Mouse (Mus musculus): ENCODE data around the gene Ccdc185. TPM values are rescaled to one million over a fixed set of nuclear protein-coding genes. Genes with fewer than 3 reads are reported as not detected.

The Ccdc185 gene
- polyA plus RNA-seq, 1 experiment from 2014 or later, result not detected

DNA sequence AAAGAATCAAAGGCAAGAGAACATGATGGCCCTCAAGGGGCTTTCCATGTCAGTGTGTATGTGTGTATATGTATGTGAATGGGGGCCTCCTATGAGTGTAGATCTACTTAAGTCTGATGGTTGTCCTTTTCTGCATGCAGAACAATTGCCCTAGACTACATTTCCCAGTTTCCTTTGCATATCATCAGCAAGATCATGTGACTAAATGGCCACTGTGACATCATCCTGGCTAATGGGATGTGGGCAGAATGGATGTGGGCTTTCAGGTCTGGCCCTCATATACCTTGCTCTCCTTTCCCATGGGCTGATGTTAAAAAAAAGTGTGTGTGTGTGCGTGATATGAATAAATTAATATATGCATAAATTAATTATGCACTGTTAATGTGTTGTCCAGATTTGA is 9.8 kb upstream of the Ccdc185 start:
- Histone ChIP-seq H3K9me3 (ENCODE audit: control insufficient read depth, low read length) (no peaks in the 10 kb centered on the region), H3K9ac (ENCODE audit: low read depth, low read length) (no peak overlapping the region), H3K27me3 (replicated peaks; ENCODE audit: control insufficient read depth, insufficient read depth, low read length) (no peaks in the 10 kb centered on the region), H3K36me3 (ENCODE audit: control insufficient read depth, insufficient read depth, low read length) (no peaks in the 10 kb centered on the region), H3K4me2 (ENCODE audit: low read length) (no peak overlapping the region), H3K27ac (ENCODE audit: low read depth, low read length) (no peak overlapping the region), H3K4me3 (ENCODE audit: low read length) (no peak overlapping the region), H3K4me1 (ENCODE audit: control insufficient read depth, insufficient read depth, low read depth, low read length) (no peaks in the 10 kb centered on the region; the same call in 1 of the 2 replicates)
- WGBS, result 94% methylated on average over 1 of the region's 1 CpGs
- no peak for ATAC-seq

DNA sequence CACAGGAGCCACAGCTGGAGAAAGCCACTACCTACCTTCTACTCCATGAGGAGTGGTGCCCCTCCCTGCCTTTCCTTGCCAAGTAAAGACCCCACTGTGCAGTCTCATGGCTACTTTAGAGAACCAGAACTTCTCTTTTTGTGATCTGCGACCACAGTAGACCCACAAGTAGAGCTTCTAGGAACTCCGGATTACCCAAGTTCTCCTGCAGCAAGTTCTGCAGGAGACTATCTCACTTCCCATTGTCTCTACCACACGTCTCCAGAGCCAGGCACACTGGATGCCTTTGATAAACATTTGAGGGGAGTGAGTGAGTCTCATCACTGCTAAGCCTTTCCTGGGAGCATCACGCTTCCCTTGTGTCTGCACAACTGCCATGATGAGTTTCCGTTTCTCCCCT is 5.9 kb upstream of the Ccdc185 start:
- no peaks in the 10 kb centered on the region for H3K27me3 ChIP-seq (replicated peaks; ENCODE audit: control insufficient read depth, insufficient read depth, low read length)
- no peaks in the 10 kb centered on the region for H3K36me3 ChIP-seq (ENCODE audit: control insufficient read depth, insufficient read depth, low read length)
- H3K27ac ChIP-seq (ENCODE audit: low read depth, low read length), result no peak overlapping the region
- no peak for ATAC-seq
- H3K9me3 ChIP-seq (ENCODE audit: control insufficient read depth, low read length), result no peaks in the 10 kb centered on the region
- H3K9ac ChIP-seq (ENCODE audit: low read depth, low read length), result no peak overlapping the region
- no peak overlapping the region for H3K4me2 ChIP-seq (ENCODE audit: low read length)
- no peaks in the 10 kb centered on the region for H3K4me1 ChIP-seq (ENCODE audit: control insufficient read depth, insufficient read depth, low read depth, low read length)
- H3K4me3 ChIP-seq (ENCODE audit: low read length), result no peak overlapping the region
- 82% methylated on average over 5 of the region's 5 CpGs for WGBS

DNA sequence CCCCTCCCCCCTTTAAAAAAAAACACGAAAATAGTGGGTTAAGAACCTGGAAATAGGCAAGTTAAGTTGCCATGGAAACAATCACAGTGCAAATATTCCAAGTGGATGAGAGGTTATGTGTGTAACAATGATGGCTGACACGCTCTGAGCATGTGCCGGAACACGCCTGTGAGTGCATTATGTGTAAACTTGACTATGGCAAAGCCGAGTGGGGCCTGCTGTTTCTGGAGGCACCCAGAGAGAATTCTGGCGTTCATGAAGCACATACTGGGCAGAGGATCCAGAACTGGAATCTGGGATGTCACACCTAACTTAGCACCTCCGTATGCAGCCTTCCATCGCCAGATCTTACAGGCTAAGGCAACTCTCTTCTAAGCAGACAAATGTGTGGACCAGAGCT is 4.7 kb upstream of the Ccdc185 start:
- H3K9ac ChIP-seq (ENCODE audit: low read depth, low read length), result no peak overlapping the region
- no peak overlapping the region for H3K4me2 ChIP-seq (ENCODE audit: low read length)
- H3K9me3 ChIP-seq (ENCODE audit: control insufficient read depth, low read length), result no peaks in the 10 kb centered on the region
- H3K4me3 ChIP-seq (ENCODE audit: low read length), result no peak overlapping the region
- WGBS, result 69% methylated on average over 8 of the region's 8 CpGs
- H3K4me1 ChIP-seq (ENCODE audit: control insufficient read depth, insufficient read depth, low read depth, low read length), result no peaks in the 10 kb centered on the region
- no peak overlapping the region for H3K27ac ChIP-seq (ENCODE audit: low read depth, low read length)
- no peaks in the 10 kb centered on the region for H3K36me3 ChIP-seq (ENCODE audit: control insufficient read depth, insufficient read depth, low read length)
- no peaks in the 10 kb centered on the region for H3K27me3 ChIP-seq (replicated peaks; ENCODE audit: control insufficient read depth, insufficient read depth, low read length)
- ATAC-seq, result no peak

DNA sequence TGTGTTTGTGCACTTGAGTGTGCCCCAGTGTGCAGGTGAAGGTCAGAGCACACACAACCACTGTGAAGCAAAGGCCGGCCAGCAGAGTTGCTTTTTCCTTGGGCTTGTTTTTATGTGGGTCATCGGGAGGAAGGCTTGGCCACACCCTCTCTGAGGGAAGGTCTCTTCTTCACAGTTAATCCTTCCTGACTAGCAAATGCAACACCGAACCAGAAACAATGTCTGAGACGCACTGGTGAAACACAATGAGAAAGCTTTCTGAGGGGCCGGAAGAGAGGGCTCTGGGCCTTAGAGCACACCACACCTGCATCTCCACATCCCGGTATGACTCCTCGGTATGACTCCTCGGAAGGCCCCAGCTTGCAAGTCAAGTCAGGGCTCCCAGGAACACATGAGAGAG is 2.3 kb upstream of the Ccdc185 start:
- Histone ChIP-seq H3K27ac (ENCODE audit: low read depth, low read length) (no peak overlapping the region), H3K4me2 (ENCODE audit: low read length) (no peak overlapping the region), H3K36me3 (ENCODE audit: control insufficient read depth, insufficient read depth, low read length) (no peaks in the 10 kb centered on the region), H3K27me3 (replicated peaks; ENCODE audit: control insufficient read depth, insufficient read depth, low read length) (no peaks in the 10 kb centered on the region), H3K9ac (ENCODE audit: low read depth, low read length) (no peak overlapping the region), H3K9me3 (ENCODE audit: control insufficient read depth, low read length) (no peaks in the 10 kb centered on the region), H3K4me1 (ENCODE audit: control insufficient read depth, insufficient read depth, low read depth, low read length) (no peaks in the 10 kb centered on the region), H3K4me3 (ENCODE audit: low read length) (no peak overlapping the region)
- ATAC-seq, result no peak
- WGBS, result 62% methylated on average over 8 of the region's 8 CpGs

DNA sequence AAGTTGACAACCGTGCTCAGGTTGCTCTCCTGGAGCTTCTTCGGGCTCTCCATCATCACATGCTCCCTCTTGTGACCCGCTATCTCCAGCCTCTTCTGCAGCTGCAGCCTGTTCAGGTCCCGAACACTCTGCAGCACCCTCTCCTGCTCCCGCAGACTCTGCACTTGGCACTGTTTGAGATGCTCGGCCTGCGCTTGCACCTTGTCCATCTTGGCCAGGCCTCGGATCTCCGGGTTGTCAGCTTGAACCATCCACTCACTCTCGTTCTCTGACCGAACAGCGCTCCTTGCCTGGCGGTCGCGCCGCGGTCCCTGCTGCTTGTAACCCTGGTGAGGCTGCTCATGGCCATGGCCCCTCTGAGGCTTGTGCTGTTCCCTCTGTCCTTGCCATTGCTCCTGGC is 1.1 kb downstream of the Ccdc185 start:
- Histone ChIP-seq H3K27me3 (replicated peaks; ENCODE audit: control insufficient read depth, insufficient read depth, low read length) (no peaks in the 10 kb centered on the region), H3K27ac (ENCODE audit: low read depth, low read length) (no peak overlapping the region), H3K9me3 (ENCODE audit: control insufficient read depth, low read length) (no peaks in the 10 kb centered on the region), H3K9ac (ENCODE audit: low read depth, low read length) (no peak overlapping the region), H3K36me3 (ENCODE audit: control insufficient read depth, insufficient read depth, low read length) (no peaks in the 10 kb centered on the region), H3K4me1 (ENCODE audit: control insufficient read depth, insufficient read depth, low read depth, low read length) (no peaks in the 10 kb centered on the region), H3K4me3 (ENCODE audit: low read length) (no peak overlapping the region), H3K4me2 (ENCODE audit: low read length) (no peak overlapping the region)
- whole genome bisulfite sequencing, result 92% methylated on average over 17 of the region's 17 CpGs
- ATAC-seq, result no peak

DNA sequence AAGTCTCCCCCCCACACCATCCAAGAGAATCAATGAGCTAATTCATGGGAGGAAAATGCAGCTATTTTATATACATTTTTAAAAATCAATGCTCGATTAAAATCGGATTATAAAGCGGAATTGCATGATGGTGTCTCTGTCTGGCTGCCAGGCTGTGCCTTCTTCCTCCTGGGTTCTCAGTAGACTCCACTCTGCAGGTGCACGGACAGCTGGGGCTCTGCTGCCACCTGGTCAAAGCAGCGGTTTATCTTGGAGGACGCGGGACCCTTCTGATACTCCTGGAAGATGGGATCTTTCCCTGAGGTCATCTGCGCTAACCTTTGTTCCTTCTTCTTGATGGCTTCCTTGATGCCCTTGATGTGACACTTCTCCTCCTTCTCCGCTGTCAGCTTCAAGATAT is 1.9 kb downstream of the Ccdc185 start:
- H3K27ac ChIP-seq (ENCODE audit: low read depth, low read length), result no peak overlapping the region
- H3K4me3 ChIP-seq (ENCODE audit: low read length), result no peak overlapping the region
- no peak overlapping the region for H3K9ac ChIP-seq (ENCODE audit: low read depth, low read length)
- no peak overlapping the region for H3K4me2 ChIP-seq (ENCODE audit: low read length)
- no peak for ATAC-seq
- H3K4me1 ChIP-seq (ENCODE audit: control insufficient read depth, insufficient read depth, low read depth, low read length), result no peaks in the 10 kb centered on the region
- no peaks in the 10 kb centered on the region for H3K36me3 ChIP-seq (ENCODE audit: control insufficient read depth, insufficient read depth, low read length)
- 94% methylated on average over 9 of the region's 9 CpGs for WGBS
- no peaks in the 10 kb centered on the region for H3K9me3 ChIP-seq (ENCODE audit: control insufficient read depth, low read length)
- H3K27me3 ChIP-seq (replicated peaks; ENCODE audit: control insufficient read depth, insufficient read depth, low read length), result no peaks in the 10 kb centered on the region

DNA sequence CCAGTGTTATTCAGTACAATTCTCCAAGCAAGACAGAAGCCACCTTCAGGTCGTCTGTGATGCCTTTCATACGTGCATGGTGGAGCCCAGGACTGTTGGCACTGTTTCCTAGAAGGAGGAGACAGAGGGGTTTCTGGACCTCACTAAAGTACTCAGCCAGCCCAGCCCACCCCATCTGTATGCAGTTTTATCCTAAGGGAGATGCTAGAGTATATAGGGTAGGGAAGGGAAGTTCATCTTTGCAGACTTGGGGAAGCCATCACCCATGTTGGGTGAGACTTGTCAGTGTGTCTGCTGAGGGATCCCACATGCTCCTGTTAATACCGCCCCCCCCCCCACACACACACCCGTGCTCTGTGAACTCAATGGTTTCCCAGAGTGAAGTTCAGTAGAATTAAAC is 13.1 kb downstream of the Ccdc185 start:
- Histone ChIP-seq H3K9ac (ENCODE audit: low read depth, low read length) (no peak overlapping the region), H3K36me3 (ENCODE audit: control insufficient read depth, insufficient read depth, low read length) (no peaks in the 10 kb centered on the region), H3K4me2 (ENCODE audit: low read length) (no peak overlapping the region), H3K27ac (ENCODE audit: low read depth, low read length) (no peak overlapping the region), H3K27me3 (replicated peaks; ENCODE audit: control insufficient read depth, insufficient read depth, low read length) (no peaks in the 10 kb centered on the region), H3K4me1 (ENCODE audit: control insufficient read depth, insufficient read depth, low read depth, low read length) (no peaks in the 10 kb centered on the region), H3K4me3 (ENCODE audit: low read length) (no peak overlapping the region), H3K9me3 (ENCODE audit: control insufficient read depth, low read length) (no peaks in the 10 kb centered on the region)
- no peak for ATAC-seq
- 58% methylated on average over 4 of the region's 4 CpGs for WGBS

DNA sequence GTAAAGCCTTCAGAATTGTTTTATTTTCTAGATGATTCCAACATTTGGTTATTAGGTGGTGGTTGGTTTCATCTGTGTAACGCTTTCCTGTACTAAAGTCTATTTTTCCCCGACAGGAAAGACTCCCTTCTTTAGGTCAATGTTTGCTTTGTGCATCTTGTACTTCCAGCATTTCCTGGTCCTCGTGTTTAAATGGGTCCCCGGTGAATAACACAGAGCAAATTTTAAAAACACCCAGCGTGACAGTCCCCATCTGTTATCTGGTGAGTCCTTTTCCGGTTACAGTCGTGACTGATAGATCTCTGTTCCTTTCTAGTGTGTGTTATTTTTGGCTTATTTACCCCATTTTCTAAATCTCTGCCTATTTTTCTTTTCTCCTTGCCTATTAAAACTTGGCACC is 16.3 kb downstream of the Ccdc185 start:
- no peak overlapping the region for H3K27ac ChIP-seq (ENCODE audit: low read depth, low read length)
- no peaks in the 10 kb centered on the region for H3K36me3 ChIP-seq (ENCODE audit: control insufficient read depth, insufficient read depth, low read length)
- H3K9me3 ChIP-seq (ENCODE audit: control insufficient read depth, low read length), result no peaks in the 10 kb centered on the region
- 48% methylated on average over 7 of the region's 7 CpGs for WGBS
- H3K4me2 ChIP-seq (ENCODE audit: low read length), result no peak overlapping the region
- no peak overlapping the region for H3K9ac ChIP-seq (ENCODE audit: low read depth, low read length)
- no peak overlapping the region for H3K4me3 ChIP-seq (ENCODE audit: low read length)
- no peaks in the 10 kb centered on the region for H3K27me3 ChIP-seq (replicated peaks; ENCODE audit: control insufficient read depth, insufficient read depth, low read length)
- H3K4me1 ChIP-seq (ENCODE audit: control insufficient read depth, insufficient read depth, low read depth, low read length), result peaks cover 3% of the 10 kb centered on the region
- no peak for ATAC-seq

DNA sequence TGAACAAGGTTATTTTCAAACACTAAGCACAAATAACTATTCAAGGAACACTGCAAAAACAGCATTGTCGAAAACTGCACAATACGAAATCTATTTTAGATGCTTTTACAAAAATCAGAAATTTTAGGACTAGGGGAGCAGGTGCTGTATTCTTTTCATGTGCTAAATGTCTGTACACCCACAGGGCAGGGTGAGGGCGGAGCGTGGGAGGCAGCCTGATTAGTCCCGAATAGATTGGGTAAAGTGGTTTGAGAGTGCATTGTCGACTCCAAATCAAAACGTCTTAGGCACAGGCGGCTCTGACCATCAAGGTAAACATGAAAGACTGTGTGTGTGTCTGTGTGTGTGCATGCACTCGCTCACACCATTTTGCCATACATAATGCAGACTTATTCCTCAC is 20.0 kb downstream of the Ccdc185 start:
- 82% methylated on average over 9 of the region's 9 CpGs for WGBS
- Histone ChIP-seq H3K27me3 (replicated peaks; ENCODE audit: control insufficient read depth, insufficient read depth, low read length) (no peaks in the 10 kb centered on the region), H3K4me1 (ENCODE audit: control insufficient read depth, insufficient read depth, low read depth, low read length) (peaks cover 7% of the 10 kb centered on the region), H3K4me3 (ENCODE audit: low read length) (no peak overlapping the region), H3K9me3 (ENCODE audit: control insufficient read depth, low read length) (no peaks in the 10 kb centered on the region; the same call in 1 of the 2 replicates), H3K4me2 (ENCODE audit: low read length) (no peak overlapping the region), H3K36me3 (ENCODE audit: control insufficient read depth, insufficient read depth, low read length) (no peaks in the 10 kb centered on the region), H3K9ac (ENCODE audit: low read depth, low read length) (no peak overlapping the region), H3K27ac (ENCODE audit: low read depth, low read length) (no peak overlapping the region)
- ATAC-seq, result no peak

DNA sequence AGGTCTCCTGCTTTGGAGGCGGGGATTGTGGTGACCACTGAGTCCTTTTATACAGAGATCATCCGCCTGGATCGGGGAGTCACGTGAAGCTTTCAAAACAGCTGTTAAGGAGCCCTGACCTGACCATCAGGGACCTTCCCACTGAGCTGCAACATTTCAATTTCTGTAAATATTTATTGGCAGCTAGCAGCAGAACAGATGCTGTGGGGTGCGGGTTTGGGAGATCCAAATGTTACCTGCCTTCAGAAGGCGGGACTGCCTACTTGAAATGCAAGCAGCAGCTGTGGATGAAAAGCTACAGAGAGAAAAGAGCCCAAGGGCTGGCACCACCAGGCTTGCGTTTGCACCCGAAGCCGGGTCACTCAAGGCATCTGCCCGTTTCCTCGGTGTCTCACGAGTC is 21.4 kb downstream of the Ccdc185 start:
- Histone ChIP-seq H3K27me3 (replicated peaks; ENCODE audit: control insufficient read depth, insufficient read depth, low read length) (no peaks in the 10 kb centered on the region), H3K27ac (ENCODE audit: low read depth, low read length) (no peak overlapping the region), H3K4me1 (ENCODE audit: control insufficient read depth, insufficient read depth, low read depth, low read length) (peaks cover 7% of the 10 kb centered on the region), H3K4me2 (ENCODE audit: low read length) (no peak overlapping the region), H3K9ac (ENCODE audit: low read depth, low read length) (peak overlapping the region; percentile 31), H3K9me3 (ENCODE audit: control insufficient read depth, low read length) (no peaks in the 10 kb centered on the region; the same call in 1 of the 2 replicates), H3K36me3 (ENCODE audit: control insufficient read depth, insufficient read depth, low read length) (no peaks in the 10 kb centered on the region), H3K4me3 (ENCODE audit: low read length) (no peak overlapping the region)
- no peak for ATAC-seq
- 42% methylated on average over 12 of the region's 12 CpGs for WGBS
